ENCODE assay signal across 7 mouse cellular contexts in the genomic region with DNA sequence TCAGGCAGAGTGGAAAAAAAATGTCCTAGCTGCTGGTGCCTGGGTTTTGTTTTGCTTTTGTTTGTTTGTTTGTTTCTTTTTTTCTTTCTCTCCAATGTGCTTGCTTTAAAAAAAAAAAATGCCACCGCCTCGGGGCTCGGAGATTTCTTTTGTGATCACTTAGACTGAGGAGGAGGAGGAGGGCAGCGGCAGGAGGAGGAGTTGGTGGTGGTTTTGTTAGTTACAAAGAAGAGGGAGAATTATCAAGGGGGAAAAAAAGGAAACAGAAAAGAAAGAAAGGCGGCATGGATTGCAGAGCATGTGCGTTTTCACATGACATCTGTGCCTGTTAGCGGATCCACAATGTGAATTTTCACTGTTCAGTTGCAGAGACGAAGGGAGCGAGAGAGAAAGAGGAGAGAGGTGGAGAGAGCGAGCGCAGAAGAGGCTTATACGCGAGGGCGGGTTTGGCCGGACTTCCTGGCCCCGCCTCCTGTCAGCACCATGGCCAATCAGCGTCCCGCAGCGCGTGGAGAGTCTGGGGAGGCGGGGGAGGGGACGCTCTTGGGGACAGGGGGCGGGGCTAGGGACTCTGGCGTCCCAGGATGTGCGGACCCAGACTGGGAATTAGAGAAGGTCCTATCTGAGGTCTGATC. TPM values are rescaled to one million over a fixed set of nuclear protein-coding genes. Genes with fewer than 3 reads are reported as not detected.
DNase-seq lines count a peak whose midpoint lies in the region; ATAC-seq and TF ChIP-seq lines count a peak whose summit lies in the region.

A gene (minus strand): TSS at position 404 of the 635 bp plus-strand sequence.

- WGBS in embryonic facial prominence, embryonic 12.5 days, result under 1% methylated on average over 25 of the region's 25 CpGs
- under 1% methylated on average over 25 of the region's 25 CpGs for WGBS in heart, adult 2 months
- under 1% methylated on average over 25 of the region's 25 CpGs for WGBS in midbrain, embryonic 12.5 days
- under 1% methylated on average over 25 of the region's 25 CpGs for WGBS in stomach, embryonic 15.5 days

- intact Hi-C loops in heart, adult 2 months (cut with DNase I), result no loop called here
- intact Hi-C loops in left cerebral cortex, postnatal 4 days (cut with DNase I), result no loop called here

- H3K27me3 ChIP-seq in embryonic facial prominence, embryonic 12.5 days, result peaks cover 31% of the 10 kb centered on the region
- H3K27me3 ChIP-seq in heart, adult 2 months (ENCODE audit: control insufficient read depth, insufficient read depth, low read length), result no peaks in the 10 kb centered on the region
- peaks cover 26% of the 10 kb centered on the region for H3K27me3 ChIP-seq in midbrain, embryonic 12.5 days
- peaks cover 20% of the 10 kb centered on the region for H3K27me3 ChIP-seq in stomach, embryonic 15.5 days (replicated peaks)

- no peak for TF ChIP-seq CTCF in heart, adult 2 months (IDR thresholded peaks at IDR 0.05)

- peak; percentile 92 for ATAC-seq in embryonic facial prominence, embryonic 12.5 days (ENCODE audit: insufficient number of reproducible peaks, insufficient read depth, low FRiP score, low TSS enrichment)
- ATAC-seq in midbrain, embryonic 12.5 days (ENCODE audit: low FRiP score, low read depth), result peak; percentile 98
- ATAC-seq in stomach, embryonic 15.5 days (ENCODE audit: insufficient read depth, low FRiP score, low read depth), result peak; percentile 98

- H3K4me1 ChIP-seq in embryonic facial prominence, embryonic 12.5 days, result no peaks in the 10 kb centered on the region
- H3K4me1 ChIP-seq in heart, adult 2 months (ENCODE audit: control insufficient read depth, insufficient read depth, low read length), result no peaks in the 10 kb centered on the region
- H3K4me1 ChIP-seq in midbrain, embryonic 12.5 days, result peaks cover 17% of the 10 kb centered on the region
- peaks cover 7% of the 10 kb centered on the region; the same call in 1 of the 2 replicates for H3K4me1 ChIP-seq in stomach, embryonic 15.5 days

- peak; percentile 88 for DNase-seq in brain, adult 2 months (ENCODE audit: low read depth, low spot score)
- DNase-seq in heart, adult 2 months, result peak; percentile 77 to 79
- DNase-seq in kidney, adult 18-20 months, result peak; percentile 73
- DNase-seq in left cerebral cortex, postnatal 4 days, result peak; percentile 93

- TF ChIP-seq EP300 in heart, adult 2 months (IDR thresholded peaks at IDR 0.05; ENCODE audit: insufficient read depth, low read depth, low read length), result no peak

- H3K4me3 ChIP-seq in embryonic facial prominence, embryonic 12.5 days, result peak within 1 kb of the TSS; percentile 49
- H3K4me3 ChIP-seq in heart, adult 2 months, result peak within 1 kb of the TSS; percentile 44
- peak within 1 kb of the TSS; percentile 57 for H3K4me3 ChIP-seq in midbrain, embryonic 12.5 days
- peak within 1 kb of the TSS; percentile 45 for H3K4me3 ChIP-seq in stomach, embryonic 15.5 days (replicated peaks)

- H3K9ac ChIP-seq in embryonic facial prominence, embryonic 12.5 days, result peak within 1 kb of the TSS; percentile 53
- H3K9ac ChIP-seq in heart, adult 2 months (ENCODE audit: low read depth, low read length), result peak within 1 kb of the TSS; percentile 43
- peak within 1 kb of the TSS; percentile 52 for H3K9ac ChIP-seq in midbrain, embryonic 12.5 days (replicated peaks)
- no peak within 1 kb of the TSS for H3K9ac ChIP-seq in stomach, embryonic 15.5 days

- peak; percentile 43; the same call in 1 of the 2 replicates for TF ChIP-seq POLR2A in heart, adult 2 months (IDR thresholded peaks at IDR 0.05; ENCODE audit: insufficient read depth, low read depth, low read length)

- peak within 1 kb of the TSS; percentile 91 for H3K4me2 ChIP-seq in embryonic facial prominence, embryonic 12.5 days (replicated peaks)
- peak within 1 kb of the TSS; percentile 79 for H3K4me2 ChIP-seq in midbrain, embryonic 12.5 days (replicated peaks)
- H3K4me2 ChIP-seq in stomach, embryonic 15.5 days, result peak within 1 kb of the TSS; percentile 96

- H3K27ac ChIP-seq in embryonic facial prominence, embryonic 12.5 days, result no peak within 1 kb of the TSS
- H3K27ac ChIP-seq in heart, adult 2 months, result no peak within 1 kb of the TSS
- peak within 1 kb of the TSS; percentile 78 for H3K27ac ChIP-seq in midbrain, embryonic 12.5 days (replicated peaks)
- no peak within 1 kb of the TSS for H3K27ac ChIP-seq in stomach, embryonic 15.5 days

- H3K36me3 ChIP-seq in embryonic facial prominence, embryonic 12.5 days, result no peaks in the 10 kb centered on the region
- no peaks in the 10 kb centered on the region for H3K36me3 ChIP-seq in heart, adult 2 months (ENCODE audit: control insufficient read depth, insufficient read depth, low read length)
- no peaks in the 10 kb centered on the region for H3K36me3 ChIP-seq in midbrain, embryonic 12.5 days
- H3K36me3 ChIP-seq in stomach, embryonic 15.5 days, result no peaks in the 10 kb centered on the region

- no peaks in the 10 kb centered on the region for H3K9me3 ChIP-seq in embryonic facial prominence, embryonic 12.5 days
- H3K9me3 ChIP-seq in midbrain, embryonic 12.5 days, result no peaks in the 10 kb centered on the region
- no peaks in the 10 kb centered on the region for H3K9me3 ChIP-seq in stomach, embryonic 15.5 days

- no peaks in the 10 kb centered on the region for H3K79me2 ChIP-seq in heart, adult 2 months (replicated peaks; ENCODE audit: control insufficient read depth, insufficient read depth, low read length)

RNA-seq across cellular contexts. Expression of the gene that starts here (rescaled TPM):
- 5.4 and 6.7 TPM in 2 replicates for polyA plus RNA-seq in embryonic facial prominence, embryonic 12.5 days (2016; fragmentation: Nextera tagmentation; extraction: Ambion mirVana)
- under 1 TPM; 0.36 to 0.37 TPM for total RNA-seq in heart, adult 2 months (2021)
- 0.12 and 0.14 TPM in 2 replicates for polyA plus RNA-seq in heart, adult 2 months (2012; rRNA removed)
- total RNA-seq in left cerebral cortex, postnatal 4 days (2021), result 10 to 100 TPM; 67.3 to 77.5 TPM
- polyA plus RNA-seq in midbrain, embryonic 12.5 days (2016; fragmentation: Nextera tagmentation; extraction: Ambion mirVana), result 7.0 TPM in 2 replicates
- 0.49 and 0.55 TPM in 2 replicates for polyA plus RNA-seq in stomach, embryonic 15.5 days (2015; fragmentation: Nextera tagmentation; extraction: Ambion mirVana)

Comparison
In these comparisons a context has a peak if more than half of its experiments do, and no peak if none do; other contexts are left out.
1. RNA of the gene that starts here (total RNA-seq): 67.3 to 77.5 TPM in left cerebral cortex, postnatal 4 days; 0.36 to 0.37 TPM in heart, adult 2 months; every median in the first group is over 10 times any median in the second.
2. Peak in DNase-seq, H3K4me3 ChIP-seq and H3K9ac ChIP-seq in heart, adult 2 months; RNA of the gene not detected or under 1 TPM.
3. Peak in ATAC-seq, H3K4me3 ChIP-seq and H3K4me2 ChIP-seq in stomach, embryonic 15.5 days; RNA of the gene not detected or under 1 TPM.
4. Peak in every context shown above with its lines, with median percentiles within 50 percentile points of each other: DNase-seq, ATAC-seq, H3K4me2 ChIP-seq and H3K4me3 ChIP-seq.